Mouse (Mus musculus) ES-Bruce4 (cell line): ENCODE measurements at regions not wholly inside any gene's neighbourhood (a gene's known extent, or its start where the extent isn't known, plus 50 kb on each side); places are given as distances from the start of the nearest gene placed in this dataset.

Source experiments
- CTCF ChIP-seq: IDR thresholded peaks from one replicate; pipeline ENCODE4 v1.8.1; 2011; ENCODE audit warnings: low read depth, low read length
- EP300 ChIP-seq: IDR thresholded peaks from 2 replicates; pipeline ENCODE4 v1.6.1; 2011; ENCODE audit warnings: low read depth, low read length; ENCODE audit not compliant: insufficient read depth
- POLR2A ChIP-seq: IDR thresholded peaks from one replicate; pipeline ENCODE4 v1.8.1; 2011; ENCODE audit warnings: low read length; ENCODE audit not compliant: insufficient read depth

- TF ChIP-seq CTCF: no peak
- no peak for TF ChIP-seq POLR2A
- TF ChIP-seq EP300: no peak
These were observed 867.1 kb upstream of the Slit2 start for GRCm38 (mm10) chr5:47115882-47116281.
